Mouse (Mus musculus) cerebellum, adult 9-11 months (tissue): Measurements from ENCODE around the gene Fxyd5.

ENCODE experiments used
- DNase-seq: peaks from one replicate; pipeline ENCODE4 v3.0.0; 2022

Fxyd5 gene

DNA sequence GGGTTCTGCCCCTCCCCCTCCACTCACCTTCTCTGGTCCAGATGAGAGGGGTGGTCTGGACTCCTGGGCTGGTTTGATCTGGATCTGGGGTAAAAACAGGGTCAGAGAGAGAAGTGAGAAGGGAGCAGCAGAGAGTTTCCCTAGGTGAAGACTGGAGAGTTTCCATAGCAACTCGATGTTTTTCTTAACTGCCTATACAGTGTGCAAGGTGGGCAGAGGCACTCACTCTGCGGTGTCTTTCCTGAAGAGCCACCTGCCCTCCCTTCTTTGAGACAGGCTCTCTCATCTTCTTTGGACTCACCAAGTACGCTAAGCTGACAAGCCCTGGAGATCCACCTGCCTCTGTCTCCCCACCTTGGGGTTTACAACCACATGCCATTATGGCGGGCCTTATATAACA lies 3.3 kb downstream of the Fxyd5 start:
- DNase-seq, result no peak

GRCm38 (mm10) chr7:31037675-31038074 lies 4.6 kb downstream of the Fxyd5 start:
- no peak for DNase-seq

DNA sequence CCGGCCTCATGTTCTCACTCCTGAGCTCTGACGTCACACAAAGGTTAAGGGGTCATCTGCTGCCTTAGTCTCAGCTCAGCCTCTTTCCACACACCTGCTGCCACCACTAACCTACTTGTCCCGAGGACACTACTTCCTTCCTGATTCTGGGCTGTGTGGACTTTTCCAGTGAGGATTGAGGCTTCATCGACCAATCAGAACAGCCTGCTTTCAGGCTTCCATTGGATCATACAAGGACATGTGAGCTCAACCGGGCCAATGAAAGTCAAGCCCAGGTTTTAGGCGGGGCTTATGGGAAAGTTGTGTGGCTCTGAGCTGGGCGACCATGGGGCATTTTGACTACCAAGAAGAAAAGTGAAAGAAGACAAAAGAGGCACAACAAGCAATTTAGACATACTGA lies 5.4 kb downstream of the Fxyd5 start:
- DNase-seq, result no peak

DNA sequence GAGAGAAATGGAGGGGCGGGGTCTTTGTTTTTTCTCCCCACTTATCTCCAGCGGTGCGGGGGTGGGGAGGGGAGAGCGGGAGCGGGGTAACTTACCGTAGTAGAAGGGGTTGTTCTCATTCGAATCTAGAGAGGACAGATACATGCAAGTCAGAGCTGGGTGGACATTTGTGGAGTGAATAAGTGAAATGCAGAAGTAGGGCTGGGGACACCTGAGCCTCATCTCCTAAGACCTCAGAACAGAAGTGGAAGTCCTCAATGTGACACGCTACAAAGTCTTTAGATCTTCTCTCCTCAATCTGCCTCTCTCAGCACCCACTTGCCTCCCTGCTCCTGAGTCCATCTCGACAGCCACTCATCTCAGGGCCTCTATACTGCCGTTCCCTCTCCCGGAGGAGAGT lies 7.0 kb downstream of the Fxyd5 start:
- DNase-seq, result no peak

- no peak for DNase-seq
Measured at GRCm38 (mm10) chr7:31034789-31035188, 7.5 kb downstream of the Fxyd5 start.

DNA sequence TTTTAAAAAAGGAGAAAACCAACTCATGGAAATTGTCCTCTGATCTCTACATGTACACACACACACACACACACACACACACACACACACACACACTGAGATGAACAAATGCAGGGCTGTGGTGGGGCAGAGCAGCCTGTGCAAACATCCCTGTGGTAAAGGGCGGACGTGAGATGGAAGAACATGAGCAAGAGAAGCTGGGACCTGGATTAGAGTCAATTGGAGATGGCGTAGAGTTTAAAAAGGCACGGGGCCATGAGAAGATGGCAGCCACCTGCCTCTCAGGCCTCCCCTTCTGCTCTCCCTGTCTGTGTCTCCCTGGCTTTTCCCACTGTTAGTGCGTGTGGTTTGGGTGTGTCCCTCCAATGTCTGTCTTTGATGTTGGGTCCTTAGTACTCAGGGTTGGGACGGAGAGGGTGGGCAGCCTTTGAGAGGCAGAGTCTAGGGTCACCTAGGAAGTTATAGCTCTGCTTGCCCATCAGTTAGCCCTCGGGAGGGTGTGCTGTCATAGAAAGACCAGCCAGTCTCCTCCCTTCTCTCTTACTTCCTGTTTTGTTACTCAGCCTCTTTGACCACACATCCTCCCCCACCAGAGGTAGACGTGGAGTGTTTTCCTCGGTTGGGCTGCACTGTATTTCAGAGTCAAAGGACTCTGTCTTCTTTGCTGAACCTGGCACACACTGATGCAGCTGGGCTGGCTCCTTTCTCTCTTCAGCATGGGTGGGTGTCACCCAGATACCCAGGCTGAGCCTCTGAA lies 8.7 kb downstream of the Fxyd5 start:
- DNase-seq, result no peak

- no peak for DNase-seq
Measured at GRCm38 (mm10) chr7:31031731-31032130, 10.6 kb downstream of the Fxyd5 start.

- no peak for DNase-seq
Measured at GRCm38 (mm10) chr7:31030717-31031116, 11.6 kb downstream of the Fxyd5 start.

GRCm38 (mm10) chr7:31028609-31029008 lies 13.7 kb downstream of the Fxyd5 start:
- DNase-seq, result no peak

DNA sequence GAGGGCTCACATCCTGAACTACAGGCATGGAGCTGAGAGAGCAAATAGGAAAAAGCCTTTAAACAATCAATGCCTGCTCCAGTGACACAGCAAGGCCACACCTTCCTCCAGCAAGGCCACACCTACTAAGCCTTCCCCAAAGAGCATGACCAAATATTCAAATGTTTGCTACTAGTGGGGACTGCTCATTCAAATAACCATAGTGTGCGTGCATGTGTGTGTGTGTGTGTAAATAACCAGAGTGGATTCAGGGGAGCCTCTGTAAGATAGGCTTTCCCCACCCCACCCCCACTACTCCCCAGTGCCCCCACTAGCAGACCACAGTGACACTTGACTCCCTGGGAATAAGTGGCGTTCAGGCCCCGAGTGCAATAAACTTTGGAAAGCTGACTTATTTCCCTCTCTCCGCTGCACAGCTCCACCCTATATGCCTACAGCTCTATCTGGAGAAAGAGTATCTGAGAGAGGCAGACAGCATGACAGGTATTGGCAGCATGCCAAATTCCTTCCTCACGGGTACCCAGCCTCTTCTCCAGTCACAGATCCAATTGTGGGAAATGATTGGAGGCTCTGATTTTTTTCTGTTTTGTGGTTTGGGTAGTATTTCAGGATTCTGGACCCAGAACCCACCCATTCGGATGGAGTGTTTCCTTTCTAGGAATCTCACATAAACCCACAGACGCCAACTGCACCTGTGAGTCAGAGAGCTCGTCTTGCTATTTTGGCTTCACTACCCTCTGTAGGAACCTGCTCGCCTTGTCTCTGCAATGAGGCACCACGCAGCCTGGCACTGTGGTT lies 25.0 kb downstream of the Fxyd5 start:
- DNase-seq, result no peak

- no peak for DNase-seq
Measured at GRCm38 (mm10) chr7:31012971-31013370, 29.3 kb downstream of the Fxyd5 start.

DNA sequence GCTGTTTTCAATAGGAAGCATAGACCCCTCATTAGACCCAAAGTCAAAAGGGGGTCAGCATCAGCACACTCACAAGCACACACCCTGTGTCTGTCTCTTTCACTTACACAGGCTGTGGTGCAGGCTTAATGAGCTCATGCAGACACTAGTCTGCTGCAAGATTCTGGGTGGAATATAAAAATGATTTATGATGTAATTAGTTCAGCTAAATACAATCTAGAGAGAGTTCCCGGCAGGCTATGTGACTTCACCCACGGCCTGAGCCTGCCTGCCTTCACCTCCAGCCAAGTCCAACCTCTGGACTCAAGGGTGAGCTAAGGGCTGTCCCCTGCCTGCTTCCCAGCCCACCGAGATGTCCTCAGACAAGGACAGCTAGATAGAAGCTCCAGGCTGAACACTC lies 33.4 kb downstream of the Fxyd5 start:
- no peak for DNase-seq

GRCm38 (mm10) chr7:31008175-31008574 lies 34.1 kb downstream of the Fxyd5 start:
- no peak for DNase-seq

- no peak for DNase-seq
Measured at GRCm38 (mm10) chr7:31007775-31008174, 34.5 kb downstream of the Fxyd5 start.

- DNase-seq, result no peak
Measured at GRCm38 (mm10) chr7:31002650-31003049, 39.6 kb downstream of the Fxyd5 start.

- peak; percentile 40 for DNase-seq
Measured at GRCm38 (mm10) chr7:31000505-31001020, 41.7 kb downstream of the Fxyd5 start.

DNA sequence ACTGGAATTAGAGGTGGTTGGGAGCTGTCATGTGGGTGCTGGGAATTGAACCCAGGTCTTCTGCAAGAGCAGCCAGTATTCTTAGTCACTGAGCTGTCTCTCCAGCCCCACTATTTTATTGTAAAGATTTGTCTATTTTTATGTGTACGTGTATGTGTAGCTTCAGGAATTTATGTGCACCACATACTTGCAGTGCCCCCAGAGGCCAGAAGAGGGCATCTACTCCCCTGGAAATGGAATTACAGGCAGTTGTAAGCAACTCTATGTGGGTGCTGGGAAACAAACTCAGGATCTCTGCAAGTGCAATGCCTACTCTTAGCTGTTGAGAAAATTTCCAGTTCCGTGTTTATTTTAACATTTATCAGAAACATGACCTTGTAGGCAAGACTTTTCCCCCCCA lies 45.8 kb downstream of the Fxyd5 start:
- DNase-seq, result no peak

DNA sequence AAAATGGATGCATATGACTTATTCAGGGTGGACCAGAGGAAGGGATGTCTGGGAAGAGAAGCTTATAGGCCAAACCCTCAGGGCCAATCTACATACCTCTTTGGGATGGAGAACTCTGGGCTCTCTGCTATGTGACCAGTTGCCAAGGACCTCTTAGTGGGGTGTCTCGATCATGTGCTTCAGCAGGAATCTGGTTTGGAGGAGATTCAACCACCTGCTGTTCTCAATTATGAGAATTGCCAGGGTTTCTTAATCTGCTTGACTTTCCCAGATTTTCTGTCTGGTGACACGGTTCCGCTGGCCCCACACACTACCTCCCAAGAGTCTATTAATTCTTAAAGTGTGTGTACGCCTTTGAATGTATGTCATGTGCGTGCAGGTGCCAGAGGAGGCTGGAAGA lies 48.3 kb downstream of the Fxyd5 start:
- no peak for DNase-seq

DNA sequence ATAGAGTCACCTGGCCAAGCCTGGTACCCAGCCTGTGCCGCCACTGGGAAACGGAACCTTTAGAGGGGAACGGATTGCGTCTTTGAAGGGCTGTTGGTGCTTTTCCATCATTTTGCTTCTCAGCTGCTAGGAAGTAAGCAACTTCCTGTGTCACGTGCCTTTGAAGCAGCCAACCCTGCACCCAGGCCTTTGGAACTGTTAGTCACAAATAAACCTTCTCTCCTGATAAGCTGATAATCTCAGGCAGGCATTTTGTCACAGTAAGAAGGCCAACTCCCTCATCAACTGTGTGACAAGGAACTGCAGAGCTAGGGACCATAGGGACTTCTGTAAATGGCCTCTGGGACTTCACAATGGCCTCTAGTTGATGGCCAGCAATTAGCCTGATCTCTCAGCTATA lies 50.1 kb downstream of the Fxyd5 start:
- no peak for DNase-seq

DNA sequence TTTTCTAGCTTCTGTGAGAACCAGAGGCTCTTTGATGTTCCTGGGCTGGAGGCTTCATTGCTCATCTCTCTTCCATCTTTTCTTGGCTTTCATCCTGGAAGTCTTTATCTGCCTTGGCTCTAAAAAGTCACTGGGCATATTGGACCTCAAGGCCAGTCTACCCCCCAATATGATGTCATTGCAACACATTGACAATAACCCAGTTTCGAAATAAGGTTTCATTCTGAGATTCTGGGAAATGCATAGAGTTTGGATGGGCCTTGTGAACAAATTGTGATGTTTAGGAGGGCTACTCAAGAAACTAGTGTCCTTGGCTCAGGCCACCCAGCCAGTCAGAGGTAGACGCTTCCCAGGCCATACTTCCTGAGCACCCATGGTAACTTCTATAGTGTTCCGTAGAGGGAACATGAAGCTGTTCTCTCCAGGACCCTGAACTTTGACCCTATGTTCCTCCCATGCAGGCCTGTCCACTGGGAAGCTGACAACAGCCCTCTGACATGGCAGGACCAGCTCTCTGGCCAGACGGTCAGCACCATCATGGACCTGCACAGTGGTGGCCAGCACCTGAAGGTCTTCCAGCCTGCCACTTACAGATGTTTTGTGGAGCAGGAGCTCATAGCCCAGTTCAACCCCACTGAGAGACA lies 53.6 kb downstream of the Fxyd5 start:
- no peak for DNase-seq

DNA sequence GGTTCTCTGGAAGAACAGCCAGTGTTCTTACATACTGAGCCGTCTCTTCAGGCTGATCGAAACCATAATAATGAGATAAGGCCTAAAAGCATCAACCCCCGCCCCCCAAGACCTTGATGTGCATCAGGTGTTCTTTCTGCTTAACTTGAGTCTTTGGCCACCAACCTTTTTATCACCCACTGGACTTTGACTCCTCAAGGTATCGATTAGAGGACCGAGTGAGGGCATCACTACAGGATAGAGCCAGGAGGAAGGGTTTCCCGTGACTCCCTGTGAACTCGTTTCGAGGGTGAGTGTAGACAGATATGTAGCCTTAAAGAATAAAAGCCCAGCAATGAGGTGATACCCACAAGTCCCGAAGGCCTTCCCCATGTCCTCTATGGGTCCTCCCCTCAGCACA lies 56.9 kb downstream of the Fxyd5 start:
- no peak for DNase-seq
